Mouse (Mus musculus): ENCODE data around the gene Ctnna2. TPM values are rescaled to one million over a fixed set of nuclear protein-coding genes. Genes with fewer than 3 reads are reported as not detected.
A peak's percentile ranks its signal among the peaks of the same experiment; 100 is the strongest.

Ctnna2 gene
- polyA plus RNA-seq, 1 experiment from 2014 or later: 2.0 TPM

GRCm38 (mm10) chr6:77050193-77050592 is 929.3 kb downstream of the Ctnna2 start:
- Histone ChIP-seq H3K4me3 (replicated peaks) (no peak overlapping the region), H3K9ac (no peak overlapping the region), H3K27me3 (no peaks in the 10 kb centered on the region), H3K27ac (no peak overlapping the region), H3K36me3 (no peaks in the 10 kb centered on the region), H3K9me3 (replicated peaks) (no peaks in the 10 kb centered on the region), H3K4me2 (no peak overlapping the region), H3K4me1 (no peaks in the 10 kb centered on the region)
- ATAC-seq (replicated peaks; ENCODE audit: low FRiP score): no peak
- 86% methylated on average over 2 of the region's 2 CpGs for WGBS

- Histone ChIP-seq H3K4me1 (no peaks in the 10 kb centered on the region), H3K4me3 (replicated peaks) (no peak overlapping the region), H3K9me3 (replicated peaks) (no peaks in the 10 kb centered on the region), H3K4me2 (no peak overlapping the region), H3K27ac (no peak overlapping the region), H3K36me3 (no peaks in the 10 kb centered on the region), H3K9ac (no peak overlapping the region), H3K27me3 (no peaks in the 10 kb centered on the region)
- no peak for ATAC-seq (replicated peaks; ENCODE audit: low FRiP score)
- 66% methylated on average over 1 of the region's 1 CpGs for WGBS
Measured at GRCm38 (mm10) chr6:77047568-77047967, 931.9 kb downstream of the Ctnna2 start.

DNA sequence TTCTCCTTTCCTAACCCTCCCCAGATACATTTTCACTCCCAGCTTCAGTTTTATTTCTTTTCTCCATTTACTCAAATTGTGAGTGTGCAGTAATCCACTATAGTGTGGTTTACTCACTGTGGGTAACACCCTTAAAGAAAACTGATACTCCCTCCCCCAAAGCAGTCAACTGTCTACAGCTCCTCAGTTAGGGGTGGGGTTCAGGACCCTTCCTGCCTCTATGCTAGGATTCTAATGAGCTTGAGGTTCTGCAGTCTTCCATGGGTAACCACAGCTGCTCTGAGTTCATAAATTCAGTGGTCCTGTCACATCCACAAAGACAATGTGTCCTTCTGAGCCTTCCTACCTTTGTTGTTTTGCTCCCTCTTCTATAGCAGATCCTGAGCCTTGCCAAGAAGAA is 954.4 kb downstream of the Ctnna2 start:
- ATAC-seq (replicated peaks; ENCODE audit: low FRiP score): peak; percentile 71
- Histone ChIP-seq H3K4me1 (no peaks in the 10 kb centered on the region), H3K9ac (no peak overlapping the region), H3K4me3 (replicated peaks) (no peak overlapping the region), H3K36me3 (no peaks in the 10 kb centered on the region), H3K4me2 (no peak overlapping the region), H3K27me3 (no peaks in the 10 kb centered on the region), H3K9me3 (replicated peaks) (no peaks in the 10 kb centered on the region), H3K27ac (no peak overlapping the region)

DNA sequence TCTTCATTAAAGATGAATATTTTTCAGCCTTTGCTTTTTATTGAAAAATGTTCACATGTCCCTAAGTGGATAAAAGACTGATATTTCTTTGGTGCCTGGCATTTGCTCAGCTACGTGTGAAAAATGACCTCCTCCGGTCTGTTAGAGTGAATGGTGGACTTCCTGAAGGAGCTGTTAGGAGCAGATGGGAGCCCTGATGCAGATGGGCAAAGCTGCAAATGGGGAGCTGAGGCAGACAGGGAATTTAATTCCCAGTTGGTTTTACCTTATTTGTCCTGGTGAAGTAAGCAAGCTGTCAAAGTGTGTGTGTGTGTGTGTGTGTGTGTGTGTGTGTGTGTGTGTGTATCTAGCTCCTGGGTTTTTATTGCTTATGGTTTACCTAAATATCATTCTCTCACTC is 966.3 kb downstream of the Ctnna2 start:
- H3K36me3 ChIP-seq: no peaks in the 10 kb centered on the region
- H3K4me3 ChIP-seq (replicated peaks): no peak overlapping the region
- no peak for ATAC-seq (replicated peaks; ENCODE audit: low FRiP score)
- H3K9me3 ChIP-seq (replicated peaks): no peaks in the 10 kb centered on the region
- H3K27ac ChIP-seq: no peak overlapping the region
- H3K4me1 ChIP-seq: no peaks in the 10 kb centered on the region
- no peaks in the 10 kb centered on the region for H3K27me3 ChIP-seq
- H3K4me2 ChIP-seq: no peak overlapping the region
- no peak overlapping the region for H3K9ac ChIP-seq
- 64% methylated on average over 2 of the region's 2 CpGs for WGBS

- ATAC-seq (replicated peaks; ENCODE audit: low FRiP score): no peak
- Histone ChIP-seq H3K36me3 (no peaks in the 10 kb centered on the region), H3K4me2 (no peak overlapping the region), H3K27me3 (no peaks in the 10 kb centered on the region), H3K9me3 (replicated peaks) (no peaks in the 10 kb centered on the region), H3K4me3 (replicated peaks) (no peak overlapping the region), H3K9ac (no peak overlapping the region), H3K27ac (no peak overlapping the region), H3K4me1 (no peaks in the 10 kb centered on the region)
- 93% methylated on average over 1 of the region's 1 CpGs for WGBS
Measured at GRCm38 (mm10) chr6:77011001-77011400, 968.5 kb downstream of the Ctnna2 start.

- no peak overlapping the region for H3K9ac ChIP-seq
- no peaks in the 10 kb centered on the region for H3K4me1 ChIP-seq
- no peak for ATAC-seq (replicated peaks; ENCODE audit: low FRiP score)
- H3K36me3 ChIP-seq: no peaks in the 10 kb centered on the region
- 80% methylated on average over 3 of the region's 3 CpGs for WGBS
- H3K27ac ChIP-seq: no peak overlapping the region
- H3K4me3 ChIP-seq (replicated peaks): no peak overlapping the region
- no peaks in the 10 kb centered on the region for H3K9me3 ChIP-seq (replicated peaks)
- no peaks in the 10 kb centered on the region for H3K27me3 ChIP-seq
- no peak overlapping the region for H3K4me2 ChIP-seq
Measured at GRCm38 (mm10) chr6:76992128-76992527, 987.4 kb downstream of the Ctnna2 start.

GRCm38 (mm10) chr6:76984773-76985172 is 994.7 kb downstream of the Ctnna2 start:
- Histone ChIP-seq H3K4me3 (replicated peaks) (no peak overlapping the region), H3K27me3 (no peaks in the 10 kb centered on the region), H3K9ac (no peak overlapping the region), H3K9me3 (replicated peaks) (no peaks in the 10 kb centered on the region), H3K27ac (no peak overlapping the region), H3K4me2 (no peak overlapping the region), H3K4me1 (no peaks in the 10 kb centered on the region), H3K36me3 (no peaks in the 10 kb centered on the region)
- ATAC-seq (replicated peaks; ENCODE audit: low FRiP score): no peak
- 89% methylated on average over 4 of the region's 4 CpGs for WGBS

DNA sequence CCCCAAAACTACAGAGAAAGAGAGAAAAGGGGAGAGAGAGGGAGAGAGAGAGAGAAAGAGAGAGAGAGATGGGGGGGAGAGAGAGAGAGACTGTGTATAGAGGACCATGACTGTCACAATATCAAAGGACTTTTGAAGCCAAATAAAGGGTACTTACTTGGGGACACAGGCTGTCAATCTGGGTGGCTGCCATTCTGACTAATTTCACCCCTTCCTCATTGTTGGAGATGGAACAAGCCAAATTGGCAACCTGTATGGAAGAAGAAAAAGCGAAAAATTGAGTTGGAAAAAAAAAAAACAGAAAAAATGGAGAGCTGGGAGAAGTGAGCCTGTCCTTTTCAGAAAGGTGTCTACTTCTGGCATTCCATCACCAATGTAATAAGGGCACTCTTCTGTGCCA is 997.8 kb downstream of the Ctnna2 start:
- WGBS: 76% methylated on average over 1 of the region's 1 CpGs
- Histone ChIP-seq H3K9ac (no peak overlapping the region), H3K4me3 (replicated peaks) (no peak overlapping the region), H3K36me3 (no peaks in the 10 kb centered on the region), H3K9me3 (replicated peaks) (no peaks in the 10 kb centered on the region), H3K27me3 (no peaks in the 10 kb centered on the region), H3K27ac (no peak overlapping the region), H3K4me2 (no peak overlapping the region), H3K4me1 (no peaks in the 10 kb centered on the region)
- no peak for ATAC-seq (replicated peaks; ENCODE audit: low FRiP score)

DNA sequence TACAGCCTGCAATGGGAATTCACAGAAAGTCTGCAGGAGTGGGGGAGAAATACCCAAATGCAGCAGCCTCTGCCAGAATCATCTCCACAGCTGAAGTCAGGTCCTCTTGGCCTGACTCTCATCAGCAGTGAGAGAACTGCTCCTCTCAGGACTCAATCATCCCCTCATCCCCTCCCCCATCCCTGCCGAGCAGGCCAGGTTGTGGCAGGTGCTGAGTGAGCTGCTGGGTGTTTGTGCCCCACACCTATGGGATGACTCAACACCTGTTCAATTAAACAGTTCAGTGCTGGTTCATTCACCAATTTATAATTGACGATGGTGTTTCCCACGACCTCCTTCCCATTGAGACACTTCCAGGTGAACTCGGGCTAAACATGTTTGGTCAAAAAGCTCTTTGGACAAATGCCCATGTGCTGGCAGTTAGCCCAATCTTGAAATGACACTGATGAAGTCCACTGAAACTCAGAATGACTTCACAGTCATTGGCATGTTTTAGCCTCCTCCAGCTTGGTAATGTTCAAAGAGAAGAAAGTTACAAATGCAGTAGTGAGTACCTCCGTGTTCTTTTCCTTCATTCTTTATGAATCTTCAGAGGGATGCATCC is 1000.1 kb downstream of the Ctnna2 start:
- no peaks in the 10 kb centered on the region for H3K4me1 ChIP-seq
- H3K27ac ChIP-seq: no peak overlapping the region
- no peaks in the 10 kb centered on the region for H3K36me3 ChIP-seq
- H3K4me2 ChIP-seq: no peak overlapping the region
- WGBS: 74% methylated on average over 5 of the region's 5 CpGs
- no peak for ATAC-seq (replicated peaks; ENCODE audit: low FRiP score)
- H3K27me3 ChIP-seq: no peaks in the 10 kb centered on the region
- H3K9ac ChIP-seq: no peak overlapping the region
- H3K9me3 ChIP-seq (replicated peaks): no peaks in the 10 kb centered on the region
- no peak overlapping the region for H3K4me3 ChIP-seq (replicated peaks)

- no peak for ATAC-seq (replicated peaks; ENCODE audit: low FRiP score)
- H3K27ac ChIP-seq: no peak overlapping the region
- no peak overlapping the region for H3K9ac ChIP-seq
- H3K36me3 ChIP-seq: no peaks in the 10 kb centered on the region
- no peaks in the 10 kb centered on the region for H3K9me3 ChIP-seq (replicated peaks)
- H3K4me3 ChIP-seq (replicated peaks): no peak overlapping the region
- no peak overlapping the region for H3K4me2 ChIP-seq
- no peaks in the 10 kb centered on the region for H3K4me1 ChIP-seq
- WGBS: 42% methylated on average over 3 of the region's 3 CpGs
- H3K27me3 ChIP-seq: no peaks in the 10 kb centered on the region
Measured at GRCm38 (mm10) chr6:76977817-76978216, 1001.7 kb downstream of the Ctnna2 start.

DNA sequence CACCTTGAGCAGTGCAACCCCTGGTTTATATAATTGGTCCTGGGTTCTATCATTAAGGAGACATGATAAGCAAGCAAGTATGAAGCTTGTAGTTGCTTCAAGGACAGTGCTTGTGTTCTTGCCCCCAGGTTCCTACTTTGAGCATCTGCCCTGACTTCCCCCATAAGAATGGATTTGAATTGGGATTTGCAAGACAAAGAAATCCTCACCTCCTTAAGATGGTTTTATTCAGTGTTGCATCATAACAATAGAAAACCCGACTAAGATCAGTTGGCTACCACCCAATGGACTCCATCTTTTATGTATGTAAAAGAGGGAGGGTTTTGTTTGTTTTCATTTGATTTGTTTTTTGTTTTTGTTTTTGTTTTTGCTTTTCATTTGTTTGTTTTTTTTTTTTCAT is 1005.2 kb downstream of the Ctnna2 start:
- H3K36me3 ChIP-seq: no peaks in the 10 kb centered on the region
- no peak overlapping the region for H3K4me2 ChIP-seq
- H3K27ac ChIP-seq: no peak overlapping the region
- no peak overlapping the region for H3K9ac ChIP-seq
- WGBS: 83% methylated on average over 1 of the region's 1 CpGs
- H3K9me3 ChIP-seq (replicated peaks): no peaks in the 10 kb centered on the region
- no peak overlapping the region for H3K4me3 ChIP-seq (replicated peaks)
- H3K4me1 ChIP-seq: no peaks in the 10 kb centered on the region
- H3K27me3 ChIP-seq: no peaks in the 10 kb centered on the region
- no peak for ATAC-seq (replicated peaks; ENCODE audit: low FRiP score)

- no peak overlapping the region for H3K9ac ChIP-seq
- H3K4me1 ChIP-seq: no peaks in the 10 kb centered on the region
- H3K27me3 ChIP-seq: no peaks in the 10 kb centered on the region
- no peak overlapping the region for H3K4me2 ChIP-seq
- H3K9me3 ChIP-seq (replicated peaks): no peaks in the 10 kb centered on the region
- 84% methylated on average over 5 of the region's 5 CpGs for WGBS
- no peak for ATAC-seq (replicated peaks; ENCODE audit: low FRiP score)
- H3K27ac ChIP-seq: no peak overlapping the region
- H3K4me3 ChIP-seq (replicated peaks): no peak overlapping the region
- no peaks in the 10 kb centered on the region for H3K36me3 ChIP-seq
Measured at GRCm38 (mm10) chr6:76964998-76965432, 1014.5 kb downstream of the Ctnna2 start.

- no peak for ATAC-seq (replicated peaks; ENCODE audit: low FRiP score)
- H3K27ac ChIP-seq: no peak overlapping the region
- H3K27me3 ChIP-seq: no peaks in the 10 kb centered on the region
- H3K36me3 ChIP-seq: no peaks in the 10 kb centered on the region
- H3K4me2 ChIP-seq: no peak overlapping the region
- no peak overlapping the region for H3K4me3 ChIP-seq (replicated peaks)
- 64% methylated on average over 4 of the region's 4 CpGs for WGBS
- H3K9me3 ChIP-seq (replicated peaks): no peaks in the 10 kb centered on the region
- no peaks in the 10 kb centered on the region for H3K4me1 ChIP-seq
- no peak overlapping the region for H3K9ac ChIP-seq
Measured at GRCm38 (mm10) chr6:76908086-76908485, 1071.4 kb downstream of the Ctnna2 start.
